Mouse (Mus musculus): ENCODE measurements around the gene Apbb2.
A peak's percentile ranks its signal among the peaks of the same experiment; 100 is the strongest.
"Not testable (repeated sequence)": the region's sequence is repeated elsewhere in the genome, so short reads cannot be mapped to it uniquely, and the experiment has no call there.

The Apbb2 gene

GRCm38 (mm10) chr5:66296116-66296515, 322.5 kb downstream of the Apbb2 start:
- DNase-seq (ENCODE audit: low spot score): no peak

GRCm38 (mm10) chr5:66294952-66295351, 323.6 kb downstream of the Apbb2 start:
- DNase-seq (ENCODE audit: low spot score): no peak

GRCm38 (mm10) chr5:66294106-66294625, 324.4 kb downstream of the Apbb2 start:
- no peak for DNase-seq (ENCODE audit: low spot score)

- no peak for DNase-seq (ENCODE audit: low spot score)
Observed at GRCm38 (mm10) chr5:66280742-66281141, 337.8 kb downstream of the Apbb2 start.

GRCm38 (mm10) chr5:66279650-66280049, 338.9 kb downstream of the Apbb2 start:
- no peak for DNase-seq (ENCODE audit: low spot score)

GRCm38 (mm10) chr5:66274417-66274816, 344.2 kb downstream of the Apbb2 start:
- no peak for DNase-seq (ENCODE audit: low spot score)

GRCm38 (mm10) chr5:66271141-66271540, 347.4 kb downstream of the Apbb2 start:
- no peak for DNase-seq (ENCODE audit: low spot score)

- peak; percentile 19 for DNase-seq (ENCODE audit: low spot score)
Observed at GRCm38 (mm10) chr5:66269616-66270015, 349.0 kb downstream of the Apbb2 start.

- peak; percentile 42 for DNase-seq (ENCODE audit: low spot score)
Observed at GRCm38 (mm10) chr5:66263398-66263797, 355.2 kb downstream of the Apbb2 start.

- no peak for DNase-seq (ENCODE audit: low spot score)
Observed at GRCm38 (mm10) chr5:66262475-66262874, 356.1 kb downstream of the Apbb2 start.

GRCm38 (mm10) chr5:66259756-66260448, 358.7 kb downstream of the Apbb2 start, which contains the start of gene Nsun7:
Gene Nsun7, plus strand, starts transcription at chr5:66259897.
- peak; percentile 76 for DNase-seq (ENCODE audit: low spot score)

- DNase-seq (ENCODE audit: low spot score): not testable (repeated sequence)
Observed at GRCm38 (mm10) chr5:66259431-66259755, 359.2 kb downstream of the Apbb2 start.

GRCm38 (mm10) chr5:66259000-66259399, 359.6 kb downstream of the Apbb2 start:
- DNase-seq (ENCODE audit: low spot score): no peak

GRCm38 (mm10) chr5:66255044-66255443, 363.5 kb downstream of the Apbb2 start:
- no peak for DNase-seq (ENCODE audit: low spot score)

GRCm38 (mm10) chr5:66253219-66253618, 365.4 kb downstream of the Apbb2 start:
- DNase-seq (ENCODE audit: low spot score): peak; percentile 41

Measured in MN1 (cell line).